Mouse (Mus musculus) heart, postnatal 0 days (tissue): ENCODE data around the gene Zfp189.
"Not testable (repeated sequence)": the region's sequence is repeated elsewhere in the genome, so short reads cannot be mapped to it uniquely, and the experiment has no call there.

Experiments
- CTCF ChIP-seq: IDR thresholded peaks from 2 replicates; pipeline ENCODE4 v1.5.1; 2016; ENCODE audit warnings: antibody characterized with exemption, control low read depth, low read depth
- EP300 ChIP-seq: IDR thresholded peaks from 2 replicates; pipeline ENCODE4 v1.6.1; 2016; ENCODE audit warnings: antibody characterized with exemption, low read depth

DNA sequence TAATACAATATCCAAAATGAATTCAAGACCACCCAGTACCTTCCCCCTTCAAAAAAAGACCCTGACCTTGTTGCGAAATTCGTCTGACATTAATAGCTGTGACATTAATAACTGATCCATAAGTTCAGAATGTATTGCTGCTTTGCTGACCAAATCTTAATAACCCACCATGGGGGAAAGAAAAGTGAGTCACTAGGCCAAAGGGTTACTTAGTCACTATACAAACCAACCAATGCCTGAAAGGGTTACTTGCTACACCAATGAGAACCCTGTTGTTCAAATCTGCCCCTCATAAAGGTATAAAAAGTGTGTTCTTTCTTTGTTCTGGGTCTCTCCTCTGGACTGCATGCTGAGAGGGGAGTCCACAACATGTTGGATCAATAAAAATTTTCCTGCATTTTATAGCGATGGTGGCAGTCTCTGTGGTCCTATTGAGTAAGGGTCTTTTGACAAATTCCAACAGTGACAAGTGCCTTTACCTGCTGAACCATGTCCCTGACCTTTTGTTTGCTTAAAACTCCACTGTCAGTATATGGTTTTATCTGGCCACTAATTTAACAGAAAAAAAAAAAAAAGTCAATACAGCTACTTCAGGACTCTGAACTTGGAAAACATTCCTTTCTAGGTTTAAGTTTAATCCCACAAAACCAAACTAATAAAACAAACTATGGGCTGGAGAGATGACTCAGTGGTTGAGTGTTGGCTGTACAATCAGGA lies 34.9 kb upstream of the Zfp189 start:
- TF ChIP-seq CTCF, EP300: not testable (repeated sequence)
